Mouse (Mus musculus) liver, adult 2 months (tissue): Measurements from ENCODE around the gene Tsnax. TPM values are rescaled to one million over a fixed set of nuclear protein-coding genes. Genes with fewer than 3 reads are reported as not detected.

Source experiments
- DNase-seq: peaks from one replicate; pipeline ENCODE4 v3.0.0-alpha.2; 2011; ENCODE audit warnings: low read depth, low spot score; ENCODE audit errors: extremely low read depth
- H3K27ac ChIP-seq: fragments of 200-500 bp; replicated peaks from 2 replicates; pipeline ENCODE4 v1.5.1; 2012; ENCODE audit warnings: low read depth, mild to moderate bottlenecking, control low read depth, inconsistent platforms, low read length; ENCODE audit not compliant: insufficient read depth
- H3K27me3 ChIP-seq: fragments of 200-500 bp; 2 replicates; pipeline ENCODE4 v1.6.1; 2012; ENCODE audit warnings: mild to moderate bottlenecking, moderate library complexity, low read length, inconsistent platforms; ENCODE audit not compliant: control insufficient read depth, insufficient read depth
- H3K36me3 ChIP-seq: fragments of 200-500 bp; 2 replicates; pipeline ENCODE4 v1.6.1; 2012; ENCODE audit warnings: low read length, inconsistent platforms; ENCODE audit not compliant: control insufficient read depth, insufficient read depth
- H3K4me1 ChIP-seq: fragments of 200-500 bp; 2 replicates; pipeline ENCODE4 v1.6.1; 2011; ENCODE audit warnings: low read length; ENCODE audit not compliant: control insufficient read depth, insufficient read depth
- H3K4me3 ChIP-seq: fragments of 200-500 bp; 2 replicates; pipeline ENCODE4 v1.5.1; 2011; ENCODE audit warnings: low read depth, mild to moderate bottlenecking, control low read depth, low read length, moderate library complexity; ENCODE audit not compliant: insufficient read depth
- H3K79me2 ChIP-seq: fragments of 200-500 bp; 2 replicates; pipeline ENCODE4 v1.6.1; 2012; ENCODE audit warnings: inconsistent platforms, mild to moderate bottlenecking, low read length, moderate library complexity; ENCODE audit not compliant: control insufficient read depth, insufficient read depth
- H3K9ac ChIP-seq: fragments of 200-500 bp; 2 replicates; pipeline ENCODE4 v1.6.1; 2012; ENCODE audit warnings: low read depth, mild to moderate bottlenecking, control low read depth, inconsistent platforms, low read length
- CTCF ChIP-seq: fragments of 200-500 bp; IDR thresholded peaks from 2 replicates; pipeline ENCODE4 v1.5.1; 2011; ENCODE audit warnings: low read depth, low read length, control low read depth
- POLR2A ChIP-seq: fragments of 200-500 bp; IDR thresholded peaks from 2 replicates; pipeline ENCODE4 v1.6.1; 2011; ENCODE audit warnings: low read length, control low read depth; ENCODE audit not compliant: insufficient read depth; ENCODE audit errors: extremely low read depth
- WGBS: fragments of 180-500 bp; shearing (Covaris S2); methylation state at CpG from one replicate; pipeline ENCODE4 v1.1.7; 2018; 5-methylcytosine and 5-hydroxymethylcytosine counted together
- polyA plus RNA-seq: library from polyadenylated mRNA; depleted of rRNA; stranded (reverse); fragments of >200 nt; gene quantifications from 2 replicates; pipeline ENCODE4 v1.2.3, GENCODE M21; 2012; rRNA removed
- total RNA-seq: library from RNA; depleted of rRNA; stranded (reverse); fragments of >200 nt; gene quantifications from 2 replicates; pipeline ENCODE4 v1.2.3, GENCODE M21; 2014; rRNA removed

The Tsnax gene
- total and polyA plus RNA-seq, 2 experiments = 17.9 to 21.6 TPM

DNA sequence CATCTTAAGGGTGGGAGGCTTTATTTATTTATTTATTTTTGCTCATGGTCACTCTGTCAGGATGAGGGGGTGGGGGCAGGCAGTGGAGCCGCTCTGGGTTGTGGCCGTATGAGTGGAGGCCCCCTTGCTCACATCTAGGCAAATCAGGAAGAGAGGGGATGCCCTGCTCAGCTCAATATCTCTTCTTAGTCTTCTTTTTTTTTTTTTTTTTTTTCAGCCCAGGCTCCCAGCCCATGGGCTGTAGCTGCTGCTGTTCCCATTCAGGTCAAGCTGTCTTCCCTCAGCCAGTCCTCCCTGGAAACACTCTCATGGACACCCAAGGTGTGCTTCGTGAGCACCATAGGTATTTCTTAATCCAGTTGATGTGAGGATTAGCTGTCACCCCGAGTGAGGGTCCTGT lies 62.6 kb downstream of the Tsnax start:
- TF ChIP-seq CTCF (no peak), POLR2A (no peak)
- no peaks in the 10 kb centered on the region for H3K4me1 ChIP-seq
- no peaks in the 10 kb centered on the region for H3K79me2 ChIP-seq
- no peak for DNase-seq
- no peaks in the 10 kb centered on the region for H3K36me3 ChIP-seq
- no peak overlapping the region for H3K27ac ChIP-seq
- H3K4me3 ChIP-seq = no peak overlapping the region
- no peak overlapping the region for H3K9ac ChIP-seq
- 70% methylated on average over 4 of the region's 4 CpGs for WGBS
- no peaks in the 10 kb centered on the region for H3K27me3 ChIP-seq

GRCm38 (mm10) chr8:125077326-125077725 lies 64.5 kb downstream of the Tsnax start:
- WGBS = 83% methylated on average over 8 of the region's 8 CpGs
- TF ChIP-seq CTCF = no peak
- no peak for TF ChIP-seq POLR2A
- DNase-seq = no peak
- H3K27ac ChIP-seq = no peak overlapping the region
- no peaks in the 10 kb centered on the region for H3K27me3 ChIP-seq
- H3K36me3 ChIP-seq = no peaks in the 10 kb centered on the region
- H3K4me3 ChIP-seq = no peak overlapping the region
- H3K79me2 ChIP-seq = no peaks in the 10 kb centered on the region
- no peak overlapping the region for H3K9ac ChIP-seq
- no peaks in the 10 kb centered on the region for H3K4me1 ChIP-seq

- 64% methylated on average over 9 of the region's 9 CpGs for WGBS
- Histone ChIP-seq H3K9ac (no peak overlapping the region), H3K27ac (no peak overlapping the region), H3K36me3 (no peaks in the 10 kb centered on the region), H3K79me2 (no peaks in the 10 kb centered on the region), H3K4me1 (peaks cover 3% of the 10 kb centered on the region; the same call in 1 of the 2 replicates), H3K27me3 (no peaks in the 10 kb centered on the region), H3K4me3 (no peak overlapping the region)
- DNase-seq = peak; percentile 17
- TF ChIP-seq CTCF = no peak
- TF ChIP-seq POLR2A = no peak
These were observed 66.1 kb downstream of the Tsnax start for GRCm38 (mm10) chr8:125078771-125079384.

- no peak for TF ChIP-seq POLR2A
- no peak for TF ChIP-seq CTCF
- no peaks in the 10 kb centered on the region for H3K79me2 ChIP-seq
- no peak overlapping the region for H3K9ac ChIP-seq
- no peak overlapping the region for H3K27ac ChIP-seq
- no peak for DNase-seq
- H3K4me1 ChIP-seq = peaks cover 4% of the 10 kb centered on the region; the same call in 1 of the 2 replicates
- H3K27me3 ChIP-seq = no peaks in the 10 kb centered on the region
- WGBS = 62% methylated on average over 19 of the region's 19 CpGs
- no peaks in the 10 kb centered on the region for H3K36me3 ChIP-seq
- no peak overlapping the region for H3K4me3 ChIP-seq
These were observed 67.9 kb downstream of the Tsnax start for GRCm38 (mm10) chr8:125080388-125081344.

DNA sequence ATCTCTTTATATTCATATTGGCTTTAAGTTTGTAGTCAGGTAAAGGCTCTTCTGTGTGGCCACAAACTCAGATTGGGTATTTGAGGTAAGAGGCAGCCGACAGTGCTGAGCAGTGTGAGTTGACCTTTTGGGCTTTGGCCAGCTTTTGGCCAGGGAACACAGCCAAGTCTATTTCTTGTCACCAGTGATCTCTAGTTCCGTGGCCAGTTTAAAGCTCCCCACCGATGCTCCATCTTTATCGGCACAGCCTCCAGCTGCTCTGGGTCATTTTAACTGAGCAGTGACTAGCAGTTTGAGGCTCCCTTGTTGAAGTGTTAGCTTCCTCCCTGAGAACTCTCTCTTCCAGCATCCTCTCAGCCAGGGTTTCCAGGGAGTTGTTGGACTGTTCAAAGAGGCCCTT lies 70.9 kb downstream of the Tsnax start:
- H3K27ac ChIP-seq = peak overlapping the region; percentile 45
- H3K9ac ChIP-seq = no peak overlapping the region
- peak; percentile 31 for DNase-seq

More for the DNA sequence above, 70.9 kb downstream of the Tsnax start:
- no peak overlapping the region for H3K4me3 ChIP-seq
- H3K36me3 ChIP-seq = no peaks in the 10 kb centered on the region
- 4% methylated on average over 4 of the region's 4 CpGs for WGBS
- no peaks in the 10 kb centered on the region for H3K27me3 ChIP-seq
- H3K79me2 ChIP-seq = no peaks in the 10 kb centered on the region
- peaks cover 4% of the 10 kb centered on the region; the same call in 1 of the 2 replicates for H3K4me1 ChIP-seq
- TF ChIP-seq POLR2A = no peak
- TF ChIP-seq CTCF = no peak

Other genes starting within 250 kb of the Tsnax start
- not detected in 2 replicates for gene Trim67, start 219.9 kb upstream of the Tsnax start, total RNA-seq
- gene Trim67, start 219.9 kb upstream of the Tsnax start, polyA plus RNA-seq = not detected in 2 replicates
- 25.0 and 30.1 TPM in 2 replicates for gene Gnpat, start 150.0 kb upstream of the Tsnax start, total RNA-seq
- 27.5 and 28.7 TPM in 2 replicates for gene Gnpat, start 150.0 kb upstream of the Tsnax start, polyA plus RNA-seq
- 17.7 and 18.7 TPM in 2 replicates for gene 2810004N23Rik, start 149.9 kb upstream of the Tsnax start, total RNA-seq
- 11.5 and 13.1 TPM in 2 replicates for gene 2810004N23Rik, start 149.9 kb upstream of the Tsnax start, polyA plus RNA-seq
- gene Exoc8, start 115.3 kb upstream of the Tsnax start, total RNA-seq = 7.0 and 8.3 TPM in 2 replicates
- gene Exoc8, start 115.3 kb upstream of the Tsnax start, polyA plus RNA-seq = 4.3 and 4.7 TPM in 2 replicates
- 5.4 and 6.3 TPM in 2 replicates for gene Sprtn, start 115.1 kb upstream of the Tsnax start, total RNA-seq
- gene Sprtn, start 115.1 kb upstream of the Tsnax start, polyA plus RNA-seq = 4.4 and 4.8 TPM in 2 replicates
- gene Egln1, start 63.7 kb upstream of the Tsnax start, total RNA-seq = 11.2 and 13.8 TPM in 2 replicates
- gene Egln1, start 63.7 kb upstream of the Tsnax start, polyA plus RNA-seq = 12.1 and 17.0 TPM in 2 replicates
- 0.34 and 0.37 TPM in 2 replicates for gene Disc1, start 41.2 kb downstream of the Tsnax start, total RNA-seq
- gene Disc1, start 41.2 kb downstream of the Tsnax start, polyA plus RNA-seq = 0.14 and 0.16 TPM in 2 replicates